Mouse (Mus musculus): ENCODE data around the gene Tln2.

The Tln2 gene

GRCm38 (mm10) chr9:67559603-67560002, at the start of gene Tln2:
Gene Tln2, minus strand, starts transcription at chr9:67559703.
- no peak for DNase-seq

- no peak for DNase-seq
Observed at GRCm38 (mm10) chr9:67609226-67609625, 49.7 kb upstream of the Tln2 start.

GRCm38 (mm10) chr9:67607786-67608366, 48.4 kb upstream of the Tln2 start:
- DNase-seq = no peak

GRCm38 (mm10) chr9:67607268-67607667, 47.8 kb upstream of the Tln2 start:
- DNase-seq = no peak

- no peak for DNase-seq
Observed at GRCm38 (mm10) chr9:67605867-67606435, 46.4 kb upstream of the Tln2 start.

- DNase-seq = no peak
Observed at GRCm38 (mm10) chr9:67604940-67605339, 45.4 kb upstream of the Tln2 start.

GRCm38 (mm10) chr9:67602347-67602746, 42.8 kb upstream of the Tln2 start:
- DNase-seq = no peak

GRCm38 (mm10) chr9:67595221-67595620, 35.7 kb upstream of the Tln2 start:
- peak; percentile 43 to 56 for DNase-seq

GRCm38 (mm10) chr9:67593469-67594141, 34.1 kb upstream of the Tln2 start:
- DNase-seq = no peak

- no peak for DNase-seq
Observed at GRCm38 (mm10) chr9:67592726-67593125, 33.2 kb upstream of the Tln2 start.

GRCm38 (mm10) chr9:67587111-67587510, 27.6 kb upstream of the Tln2 start:
- no peak for DNase-seq

- no peak for DNase-seq
Observed at GRCm38 (mm10) chr9:67586489-67586888, 27.0 kb upstream of the Tln2 start.

- peak in 1 of 2 experiments; percentile 10 for DNase-seq
Observed at GRCm38 (mm10) chr9:67584871-67585270, 25.4 kb upstream of the Tln2 start.

GRCm38 (mm10) chr9:67581581-67582280, 22.2 kb upstream of the Tln2 start:
- no peak for DNase-seq

GRCm38 (mm10) chr9:67579541-67579940, 20.0 kb upstream of the Tln2 start:
- no peak for DNase-seq

GRCm38 (mm10) chr9:67574721-67575248, 15.3 kb upstream of the Tln2 start:
- DNase-seq = peak; percentile 42 to 43

GRCm38 (mm10) chr9:67573683-67573979, 14.1 kb upstream of the Tln2 start:
- DNase-seq = peak in 1 of 2 experiments; percentile 20

GRCm38 (mm10) chr9:67572790-67573682, 13.5 kb upstream of the Tln2 start:
- DNase-seq = peak; percentile 68 to 76

GRCm38 (mm10) chr9:67565801-67566258, 6.3 kb upstream of the Tln2 start:
- DNase-seq = no peak

- no peak for DNase-seq
Observed at GRCm38 (mm10) chr9:67549811-67550501, 9.5 kb downstream of the Tln2 start.

- peak in 1 of 2 experiments; percentile 16 for DNase-seq
Observed at GRCm38 (mm10) chr9:67549332-67549731, 10.2 kb downstream of the Tln2 start.

- no peak for DNase-seq
Observed at GRCm38 (mm10) chr9:67546650-67547049, 12.9 kb downstream of the Tln2 start.

Data from cerebellum, postnatal 10 days (tissue).